Mouse (Mus musculus) cerebellum, adult (tissue): ENCODE measurements around the gene Dnajc16.

ENCODE experiments used
- ATAC-seq: cut with Nextera tagmentation; 2 replicates; pipeline ENCODE4 v1.9.2; 2017; ENCODE audit warnings: mild to moderate bottlenecking, moderate library complexity, mixed read lengths; ENCODE audit not compliant: insufficient number of reproducible peaks, low FRiP score, low TSS enrichment

Gene Dnajc16

GRCm38 (mm10) chr4:141731766-141732165, 59.0 kb downstream of the Dnajc16 start:
- no peak for ATAC-seq

GRCm38 (mm10) chr4:141730401-141730800, 60.3 kb downstream of the Dnajc16 start:
- ATAC-seq: no peak

DNA sequence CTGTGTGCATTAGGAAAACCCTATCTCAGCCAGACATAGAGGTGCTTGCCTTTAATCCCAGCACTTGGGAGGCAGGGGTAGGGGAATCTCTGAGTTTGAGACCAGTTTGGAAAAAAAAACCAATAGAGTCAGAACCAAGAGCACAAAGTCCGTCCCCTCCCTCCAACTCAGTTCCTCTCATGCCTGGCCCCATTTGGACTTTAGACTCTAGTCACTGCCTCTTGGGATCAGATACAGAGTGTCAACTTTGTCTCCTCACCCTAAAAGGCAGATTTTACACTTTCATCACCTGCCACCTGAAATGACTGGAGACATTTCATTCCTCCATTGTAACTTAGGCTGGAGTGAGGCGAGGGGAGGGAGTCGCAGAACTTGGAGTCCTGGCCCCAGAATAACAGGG, 61.5 kb downstream of the Dnajc16 start:
- no peak for ATAC-seq

GRCm38 (mm10) chr4:141725738-141726137, 65.0 kb downstream of the Dnajc16 start:
- ATAC-seq: no peak

DNA sequence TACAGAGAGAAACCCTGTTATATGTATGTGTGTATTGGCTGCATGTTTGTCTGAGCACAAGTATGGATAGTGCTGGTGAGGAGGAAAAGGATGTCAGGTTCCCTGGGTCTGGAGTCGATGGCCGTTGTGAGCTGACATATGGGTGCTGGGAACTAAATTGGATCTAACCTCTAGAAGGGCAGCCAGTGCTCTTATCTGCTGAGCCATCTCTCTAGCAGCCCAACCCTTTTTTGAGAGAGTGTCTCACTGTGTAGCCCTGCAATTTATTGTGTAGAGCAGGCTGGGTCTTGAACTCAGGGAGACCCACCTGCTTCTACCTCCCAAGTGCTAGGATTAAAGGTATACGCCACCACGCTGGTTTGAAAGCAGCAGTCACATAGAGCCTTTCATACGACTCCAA, 65.5 kb downstream of the Dnajc16 start:
- no peak for ATAC-seq

DNA sequence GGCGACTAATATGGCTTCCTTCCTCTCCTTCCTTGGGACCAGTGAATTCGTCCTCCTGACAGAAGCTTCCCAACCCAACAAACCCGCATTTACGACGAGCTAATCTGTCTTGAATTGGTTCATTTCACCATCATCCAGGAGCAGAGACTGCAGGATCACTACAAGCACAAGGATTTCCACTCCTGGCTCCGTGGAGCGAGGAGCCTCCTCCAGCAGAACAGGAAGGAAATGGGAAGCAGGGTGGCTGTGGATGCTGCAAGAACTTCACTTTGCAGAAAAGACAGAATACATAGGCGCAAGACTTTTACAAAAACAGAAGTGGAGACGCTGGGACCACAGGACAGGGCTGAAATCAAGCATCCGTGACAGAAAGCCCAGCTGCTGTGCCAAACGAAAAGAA, 66.1 kb downstream of the Dnajc16 start:
- ATAC-seq: no peak

- no peak for ATAC-seq
These were observed 67.1 kb downstream of the Dnajc16 start for GRCm38 (mm10) chr4:141723673-141724068.

GRCm38 (mm10) chr4:141722731-141723672, 67.7 kb downstream of the Dnajc16 start, which contains the start of gene Ddi2:
Gene Ddi2, minus strand, starts transcription at chr4:141723419.
- ATAC-seq: peak; percentile 76

GRCm38 (mm10) chr4:141721961-141722360, 68.8 kb downstream of the Dnajc16 start:
- ATAC-seq: no peak

- no peak for ATAC-seq
These were observed 69.8 kb downstream of the Dnajc16 start for GRCm38 (mm10) chr4:141720761-141721523.

GRCm38 (mm10) chr4:141719304-141719703, 71.4 kb downstream of the Dnajc16 start:
- no peak for ATAC-seq

GRCm38 (mm10) chr4:141717633-141718032, 73.1 kb downstream of the Dnajc16 start:
- no peak for ATAC-seq

- no peak for ATAC-seq
These were observed 75.7 kb downstream of the Dnajc16 start for GRCm38 (mm10) chr4:141715027-141715426.

DNA sequence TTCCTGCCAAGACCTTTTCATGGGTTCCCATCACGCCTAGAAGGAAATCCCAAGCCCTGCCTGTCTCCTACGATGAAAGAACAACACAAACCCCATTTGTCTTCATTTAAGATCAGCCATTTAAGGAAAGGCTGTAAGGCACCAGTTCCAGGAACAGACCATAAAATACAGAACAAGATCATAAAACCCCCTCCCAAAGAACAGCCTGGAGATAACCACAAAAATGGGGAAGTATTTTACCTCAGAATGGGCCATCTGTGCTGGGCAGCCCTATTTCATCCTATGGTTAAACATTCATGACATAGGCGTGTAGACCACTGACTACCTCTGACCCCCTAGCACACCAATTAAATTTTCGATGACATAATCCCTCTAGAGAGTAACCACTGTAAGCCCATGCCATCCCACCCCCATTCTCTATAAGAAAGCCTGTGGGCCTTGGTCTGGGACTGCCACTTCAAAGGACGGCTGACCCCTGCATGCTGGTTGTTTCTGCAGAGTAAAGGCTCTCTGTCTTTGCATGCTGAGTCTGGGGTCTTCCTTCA, 77.1 kb downstream of the Dnajc16 start:
- no peak for ATAC-seq

DNA sequence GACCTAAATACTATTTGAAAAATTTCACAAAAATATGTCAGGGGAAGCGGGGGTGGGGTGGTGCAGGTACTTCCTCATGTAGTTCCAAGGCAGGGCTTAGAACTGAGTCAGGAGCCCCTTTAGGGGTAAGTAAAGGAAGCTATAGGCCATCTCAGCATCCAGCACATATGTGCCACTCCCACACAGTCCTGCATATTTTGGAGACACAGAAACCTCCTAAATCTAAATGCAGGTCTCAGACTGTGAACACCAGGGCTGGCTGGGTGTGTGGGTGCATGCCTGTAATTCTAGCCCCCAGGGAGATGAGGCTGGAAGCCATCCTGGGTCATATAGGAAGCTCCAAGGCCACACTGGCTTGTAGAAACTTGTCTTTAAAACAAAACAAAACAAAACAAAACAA, 79.5 kb downstream of the Dnajc16 start:
- ATAC-seq: no peak
